Mouse (Mus musculus) c-Kit-negative CD71-positive TER-119-positive erythroid progenitor cells, embryonic 14.5 days (primary cell): Measurements from ENCODE around the gene Ect2l.

ENCODE experiments used
- DNase-seq: peaks from one replicate; pipeline ENCODE4 v3.0.0-alpha.2; 2013; ENCODE audit warnings: low read depth, low spot score

The Ect2l gene

GRCm38 (mm10) chr10:18081536-18081935 is 129.2 kb downstream of the Ect2l start:
- no peak for DNase-seq
